Mouse (Mus musculus) forebrain, embryonic 14.5 days (tissue): ENCODE measurements around the gene Gm20388. TPM values are rescaled to one million over a fixed set of nuclear protein-coding genes. Genes with fewer than 3 reads are reported as not detected.

Experiments used
- ATAC-seq: fragments of 200-750 bp; cut with Nextera tagmentation; 2 replicates; pipeline ENCODE4 v1.8.0; 2017; ENCODE audit warnings: mild to moderate bottlenecking, moderate library complexity
- DNase-seq: peaks from one replicate; pipeline ENCODE4 v3.0.0-alpha.2; 2015; ENCODE audit warnings: low spot score
- H3K27ac ChIP-seq: fragments of 300-500 bp; sonication (generic); 2 replicates; pipeline ENCODE4 v1.5.1; 2014; ENCODE audit warnings: low read depth, mild to moderate bottlenecking, control low read depth, low read length, moderate library complexity
- H3K27me3 ChIP-seq: fragments of 300-500 bp; sonication (generic); replicated peaks from 2 replicates; pipeline ENCODE4 v1.6.1; 2014; ENCODE audit warnings: low read length, control low read depth, mixed read lengths; ENCODE audit not compliant: control insufficient read depth, insufficient read depth
- H3K36me3 ChIP-seq: fragments of 300-500 bp; sonication (generic); 2 replicates; pipeline ENCODE4 v1.6.1; 2014; ENCODE audit warnings: low read length, control low read depth; ENCODE audit not compliant: control insufficient read depth, insufficient read depth
- H3K4me1 ChIP-seq: fragments of 300-500 bp; sonication (generic); 2 replicates; pipeline ENCODE4 v1.6.1; 2014; ENCODE audit warnings: antibody characterized with exemption, low read length, control low read depth; ENCODE audit not compliant: control insufficient read depth, insufficient read depth
- H3K4me2 ChIP-seq: fragments of 300-500 bp; sonication (generic); 2 replicates; pipeline ENCODE4 v1.6.1; 2014; ENCODE audit warnings: mild to moderate bottlenecking, control low read depth, low read length
- H3K4me3 ChIP-seq: fragments of 300-500 bp; sonication (generic); 2 replicates; pipeline ENCODE4 v1.5.1; 2014; ENCODE audit warnings: low read depth, low read length, control low read depth
- H3K9ac ChIP-seq: fragments of 300-500 bp; sonication (generic); 2 replicates; pipeline ENCODE4 v1.6.1; 2014; ENCODE audit warnings: mild to moderate bottlenecking, low read length, control low read depth, moderate library complexity
- H3K9me3 ChIP-seq: fragments of 300-500 bp; sonication (generic); replicated peaks from 2 replicates; pipeline ENCODE4 v1.6.1; 2016; ENCODE audit warnings: low read length, control low read depth, mixed read lengths; ENCODE audit not compliant: control insufficient read depth
- WGBS: fragments of 180-500 bp; shearing (Covaris S2); extraction: QIAGEN DNeasy Blood & Tissue Kit; methylation state at CpG from one replicate; pipeline ENCODE4 v1.1.7; 2014; 5-methylcytosine and 5-hydroxymethylcytosine counted together
- polyA plus RNA-seq: library from polyadenylated mRNA; unstranded; fragments of >200 nt; fragmentation: Nextera tagmentation; extraction: Ambion mirVana; gene quantifications from 2 replicates; pipeline ENCODE4 v1.2.1, GENCODE M21; 2014

The Gm20388 gene
- polyA plus RNA-seq, 1 experiment from 2014 or later: 7.4 TPM

- Histone ChIP-seq H3K27ac (peak overlapping the region; percentile 70), H3K9ac (no peak overlapping the region), H3K4me2 (peak overlapping the region; percentile 12; the same call in 1 of the 2 replicates), H3K4me1 (peaks cover 22% of the 10 kb centered on the region), H3K36me3 (no peaks in the 10 kb centered on the region), H3K27me3 (no peaks in the 10 kb centered on the region), H3K9me3 (no peaks in the 10 kb centered on the region), H3K4me3 (no peak overlapping the region)
- ATAC-seq (peak; percentile 65), DNase-seq (peak; percentile 66)
- 40% methylated on average over 9 of the region's 9 CpGs for WGBS
Observed at GRCm38 (mm10) chr8:124256841-124257240, 4346.2 kb downstream of the Gm20388 start.

DNA sequence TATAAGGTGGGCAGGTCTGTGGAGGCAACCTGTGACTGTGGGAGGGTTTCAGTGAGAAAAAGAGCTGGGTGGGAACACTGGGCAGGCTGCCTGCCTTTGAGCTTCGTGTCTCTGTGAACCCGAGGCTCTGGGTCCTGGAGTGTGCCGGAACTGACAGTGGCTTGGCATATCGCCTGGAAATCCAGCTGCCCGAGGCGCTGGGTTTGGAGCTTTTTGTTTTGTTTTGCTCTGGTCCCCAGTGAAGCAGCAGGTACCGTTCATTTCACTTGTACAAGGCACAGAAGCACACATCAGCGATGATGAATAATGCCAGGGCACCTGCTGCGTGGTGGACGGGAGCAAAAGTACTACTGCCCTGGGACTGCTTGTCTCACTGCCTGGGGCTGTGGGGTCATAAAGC, 4346.7 kb downstream of the Gm20388 start:
- 0 out of 2 replicates have a peak overlapping the region, but pooled peaks have one; percentile 12 for H3K4me2 ChIP-seq
- peak overlapping the region; percentile 26; the same call in 1 of the 2 replicates for H3K9ac ChIP-seq
- no peaks in the 10 kb centered on the region for H3K9me3 ChIP-seq
- 20% methylated on average over 10 of the region's 10 CpGs for whole genome bisulfite sequencing
- peak; percentile 72 for ATAC-seq
- H3K27ac ChIP-seq: peak overlapping the region; percentile 70
- H3K4me3 ChIP-seq: no peak overlapping the region
- H3K27me3 ChIP-seq: no peaks in the 10 kb centered on the region
- H3K4me1 ChIP-seq: peaks cover 22% of the 10 kb centered on the region
- H3K36me3 ChIP-seq: no peaks in the 10 kb centered on the region
- DNase-seq: peak; percentile 90

- H3K9me3 ChIP-seq: no peaks in the 10 kb centered on the region
- DNase-seq (no peak), ATAC-seq (no peak)
- no peaks in the 10 kb centered on the region for H3K36me3 ChIP-seq
- no peaks in the 10 kb centered on the region for H3K27me3 ChIP-seq
- peaks cover 35% of the 10 kb centered on the region for H3K4me1 ChIP-seq
- H3K4me3 ChIP-seq: no peak overlapping the region
- 85% methylated on average over 4 of the region's 4 CpGs for WGBS
- H3K4me2 ChIP-seq: no peak overlapping the region
- H3K27ac ChIP-seq: no peak overlapping the region
- H3K9ac ChIP-seq: no peak overlapping the region
Observed at GRCm38 (mm10) chr8:124259146-124259545, 4348.5 kb downstream of the Gm20388 start.

DNA sequence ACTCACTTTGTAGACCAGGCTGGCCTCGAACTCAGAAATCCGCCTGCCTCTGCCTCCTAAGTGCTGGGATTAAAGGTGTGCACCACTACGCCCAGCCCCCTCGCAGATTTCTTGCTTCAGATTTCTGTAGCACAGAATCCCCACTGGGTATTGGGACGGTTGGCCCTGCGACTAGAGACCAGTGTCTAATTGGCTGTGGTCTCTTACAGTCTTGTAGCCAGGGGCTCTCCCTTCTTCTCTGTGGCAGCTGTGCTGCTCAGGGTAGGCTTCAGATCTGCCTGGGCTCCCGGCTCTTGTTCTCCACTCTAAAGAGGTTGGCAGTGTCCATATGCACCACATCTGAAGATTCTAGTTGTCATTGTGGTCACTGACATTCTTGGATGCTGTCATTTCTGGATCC, 4349.3 kb downstream of the Gm20388 start:
- Histone ChIP-seq H3K36me3 (no peaks in the 10 kb centered on the region), H3K4me1 (peaks cover 37% of the 10 kb centered on the region), H3K27me3 (no peaks in the 10 kb centered on the region), H3K9ac (no peak overlapping the region), H3K4me2 (no peak overlapping the region), H3K9me3 (no peaks in the 10 kb centered on the region), H3K4me3 (no peak overlapping the region), H3K27ac (no peak overlapping the region)
- 74% methylated on average over 6 of the region's 7 CpGs for WGBS
- ATAC-seq (no peak), DNase-seq (no peak)

DNA sequence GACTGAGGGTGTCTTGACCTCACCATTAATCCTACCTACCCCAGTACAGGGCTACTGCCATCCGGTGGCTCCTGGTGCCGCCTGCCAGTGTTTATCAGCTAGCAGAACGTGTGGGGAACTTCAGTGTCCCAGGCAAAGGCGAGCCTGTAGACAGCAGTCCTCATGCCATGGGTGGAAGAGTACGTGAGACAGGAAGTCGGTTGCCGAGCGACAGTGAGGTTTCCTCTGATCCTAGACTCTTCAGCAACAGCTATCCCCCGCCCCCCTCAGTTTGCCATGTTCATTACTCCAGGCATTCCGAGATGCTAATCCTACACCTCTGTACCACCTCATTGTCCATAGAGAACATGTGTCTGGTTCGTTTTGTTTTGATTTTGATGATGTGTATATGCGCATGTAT, 4349.7 kb downstream of the Gm20388 start:
- 77% methylated on average over 12 of the region's 12 CpGs for WGBS
- H3K27me3 ChIP-seq: no peaks in the 10 kb centered on the region
- H3K27ac ChIP-seq: no peak overlapping the region
- no peaks in the 10 kb centered on the region for H3K36me3 ChIP-seq
- no peak overlapping the region for H3K4me2 ChIP-seq
- ATAC-seq (no peak), DNase-seq (no peak)
- H3K4me1 ChIP-seq: peaks cover 37% of the 10 kb centered on the region
- no peak overlapping the region for H3K9ac ChIP-seq
- no peak overlapping the region for H3K4me3 ChIP-seq
- no peaks in the 10 kb centered on the region for H3K9me3 ChIP-seq

- no peaks in the 10 kb centered on the region for H3K9me3 ChIP-seq
- peaks cover 17% of the 10 kb centered on the region for H3K4me1 ChIP-seq
- WGBS: 33% methylated on average over 9 of the region's 9 CpGs
- no peak overlapping the region for H3K4me3 ChIP-seq
- no peaks in the 10 kb centered on the region for H3K27me3 ChIP-seq
- peak overlapping the region; percentile 39; the same call in 1 of the 2 replicates for H3K27ac ChIP-seq
- ATAC-seq: no peak
- H3K36me3 ChIP-seq: no peaks in the 10 kb centered on the region
- H3K9ac ChIP-seq: no peak overlapping the region
- DNase-seq: no peak
- H3K4me2 ChIP-seq: no peak overlapping the region
Observed at GRCm38 (mm10) chr8:124263058-124263457, 4352.4 kb downstream of the Gm20388 start.

- Histone ChIP-seq H3K4me1 (peaks cover 15% of the 10 kb centered on the region), H3K4me3 (no peak overlapping the region), H3K36me3 (no peaks in the 10 kb centered on the region), H3K9me3 (no peaks in the 10 kb centered on the region), H3K4me2 (no peak overlapping the region), H3K27ac (no peak overlapping the region), H3K9ac (no peak overlapping the region), H3K27me3 (no peaks in the 10 kb centered on the region)
- DNase-seq (no peak), ATAC-seq (no peak)
- 83% methylated on average over 8 of the region's 8 CpGs for WGBS
Observed at GRCm38 (mm10) chr8:124264032-124264431, 4353.4 kb downstream of the Gm20388 start.

DNA sequence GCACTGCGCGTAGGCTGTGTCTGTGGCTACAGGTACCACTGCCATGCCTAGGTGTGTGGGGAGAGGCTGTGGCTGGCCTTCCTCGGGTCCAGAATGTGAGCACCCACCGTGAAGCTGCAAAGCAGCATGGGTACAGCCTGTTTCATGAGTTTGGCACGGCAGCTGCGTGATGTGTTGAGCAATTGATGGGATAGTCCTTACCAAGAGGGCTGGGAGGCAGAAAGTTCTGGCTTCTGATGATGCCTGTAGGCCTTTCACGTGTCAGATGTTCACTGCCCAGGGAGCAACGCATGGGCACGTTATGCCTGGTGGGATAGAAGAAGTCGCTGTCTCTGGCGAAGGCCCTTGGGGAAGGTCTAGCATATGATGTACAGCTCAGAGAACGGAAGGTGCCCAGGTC, 4354.0 kb downstream of the Gm20388 start:
- no peak overlapping the region for H3K4me2 ChIP-seq
- WGBS: 95% methylated on average over 12 of the region's 12 CpGs
- DNase-seq: no peak
- H3K9me3 ChIP-seq: no peaks in the 10 kb centered on the region
- H3K27ac ChIP-seq: no peak overlapping the region
- no peaks in the 10 kb centered on the region for H3K36me3 ChIP-seq
- ATAC-seq: no peak
- no peak overlapping the region for H3K4me3 ChIP-seq
- no peak overlapping the region for H3K9ac ChIP-seq
- peaks cover 15% of the 10 kb centered on the region for H3K4me1 ChIP-seq
- no peaks in the 10 kb centered on the region for H3K27me3 ChIP-seq

- H3K27me3 ChIP-seq: no peaks in the 10 kb centered on the region
- no peak overlapping the region for H3K27ac ChIP-seq
- H3K4me1 ChIP-seq: peaks cover 15% of the 10 kb centered on the region
- DNase-seq (no peak), ATAC-seq (no peak)
- no peak overlapping the region for H3K9ac ChIP-seq
- H3K9me3 ChIP-seq: no peaks in the 10 kb centered on the region
- H3K4me2 ChIP-seq: no peak overlapping the region
- H3K36me3 ChIP-seq: no peaks in the 10 kb centered on the region
- H3K4me3 ChIP-seq: no peak overlapping the region
- WGBS: 97% methylated on average over 2 of the region's 2 CpGs
Observed at GRCm38 (mm10) chr8:124265130-124265529, 4354.5 kb downstream of the Gm20388 start.
